Mouse (Mus musculus) forebrain, embryonic 13.5 days (tissue): Measurements from ENCODE around the gene 1700123O20Rik. TPM values are rescaled to one million over a fixed set of nuclear protein-coding genes. Genes with fewer than 3 reads are reported as not detected.

ENCODE experiments used
- ATAC-seq: fragments of 200-750 bp; cut with Nextera tagmentation; 2 replicates; pipeline ENCODE4 v1.8.0; 2017
- H3K27ac ChIP-seq: fragments of 300-500 bp; sonication (generic); 2 replicates; pipeline ENCODE4 v1.5.1; 2015; ENCODE audit warnings: inconsistent platforms, mild to moderate bottlenecking, moderate library complexity
- H3K27me3 ChIP-seq: fragments of 300-500 bp; sonication (generic); 2 replicates; pipeline ENCODE4 v1.6.1; 2015; ENCODE audit warnings: mild to moderate bottlenecking, inconsistent platforms
- H3K36me3 ChIP-seq: fragments of 300-500 bp; sonication (generic); 2 replicates; pipeline ENCODE4 v1.6.1; 2015; ENCODE audit warnings: mild to moderate bottlenecking, inconsistent platforms; ENCODE audit not compliant: poor library complexity, severe bottlenecking
- H3K4me1 ChIP-seq: fragments of 300-500 bp; sonication (generic); 2 replicates; pipeline ENCODE4 v1.6.1; 2015; ENCODE audit warnings: inconsistent platforms
- H3K4me2 ChIP-seq: fragments of 300-500 bp; sonication (generic); 2 replicates; pipeline ENCODE4 v1.6.1; 2015; ENCODE audit warnings: inconsistent platforms, mild to moderate bottlenecking, moderate library complexity
- H3K4me3 ChIP-seq: fragments of 300-500 bp; sonication (generic); 2 replicates; pipeline ENCODE4 v1.5.1; 2015; ENCODE audit warnings: mild to moderate bottlenecking, inconsistent platforms
- H3K9ac ChIP-seq: fragments of 300-500 bp; sonication (generic); 2 replicates; pipeline ENCODE4 v1.6.1; 2015; ENCODE audit warnings: mild to moderate bottlenecking, inconsistent platforms
- H3K9me3 ChIP-seq: fragments of 300-500 bp; sonication (generic); replicated peaks from 2 replicates; pipeline ENCODE4 v1.6.1; 2016; ENCODE audit warnings: inconsistent platforms
- WGBS: fragments of 180-500 bp; shearing (Covaris S2); methylation state at CpG from one replicate; pipeline ENCODE4 v1.1.7; 2015; 5-methylcytosine and 5-hydroxymethylcytosine counted together
- microRNA-seq: library from miRNA; unstranded; fragments of <30 nt; microRNA quantifications from one replicate; pipeline ENCODE4, GENCODE M21; 2016
- polyA plus RNA-seq: library from polyadenylated mRNA; unstranded; fragments of >200 nt; fragmentation: Nextera tagmentation; extraction: Ambion mirVana; gene quantifications from 2 replicates; pipeline ENCODE4 v1.2.1, GENCODE M21; 2015

Gene 1700123O20Rik
- polyA plus RNA-seq, 1 experiment from 2014 or later = 84.6 TPM

- no peak overlapping the region for H3K9ac ChIP-seq
- H3K4me2 ChIP-seq = no peak overlapping the region
- H3K4me1 ChIP-seq = peaks cover 6% of the 10 kb centered on the region; the same call in 1 of the 2 replicates
- H3K36me3 ChIP-seq = no peaks in the 10 kb centered on the region
- 90% methylated on average over 8 of the region's 8 CpGs for WGBS
- H3K9me3 ChIP-seq = no peaks in the 10 kb centered on the region
- H3K4me3 ChIP-seq = no peak overlapping the region
- H3K27ac ChIP-seq = no peak overlapping the region
- H3K27me3 ChIP-seq = no peaks in the 10 kb centered on the region
- ATAC-seq = no peak
Observed at GRCm38 (mm10) chr14:54732206-54732605, 46.2 kb downstream of the 1700123O20Rik start.

DNA sequence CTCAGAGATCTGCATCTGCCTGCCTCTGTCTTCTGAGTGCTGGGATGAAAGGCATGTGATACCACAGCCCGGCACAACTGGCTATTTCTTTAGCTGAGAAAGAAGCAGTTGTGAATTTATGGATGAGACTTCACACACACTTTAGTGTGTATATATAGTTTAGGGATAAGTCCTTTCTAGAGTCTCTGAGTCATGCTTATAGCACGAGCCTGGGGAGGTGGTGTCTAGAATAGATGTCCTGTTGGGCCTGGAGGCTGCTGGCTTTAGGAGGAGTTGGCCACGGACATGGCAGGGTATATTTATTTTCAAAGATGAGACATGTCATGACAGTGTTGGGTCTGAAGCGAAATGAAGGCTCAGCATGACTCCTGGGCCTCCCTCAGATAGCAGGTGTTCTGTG is 48.0 kb downstream of the 1700123O20Rik start:
- no peak for ATAC-seq
- Histone ChIP-seq H3K36me3 (no peaks in the 10 kb centered on the region), H3K9me3 (no peaks in the 10 kb centered on the region), H3K9ac (no peak overlapping the region), H3K4me2 (no peak overlapping the region), H3K27ac (no peak overlapping the region), H3K27me3 (no peaks in the 10 kb centered on the region), H3K4me3 (no peak overlapping the region), H3K4me1 (peaks cover 10% of the 10 kb centered on the region; the same call in 1 of the 2 replicates)
- WGBS = 81% methylated on average over 4 of the region's 4 CpGs

DNA sequence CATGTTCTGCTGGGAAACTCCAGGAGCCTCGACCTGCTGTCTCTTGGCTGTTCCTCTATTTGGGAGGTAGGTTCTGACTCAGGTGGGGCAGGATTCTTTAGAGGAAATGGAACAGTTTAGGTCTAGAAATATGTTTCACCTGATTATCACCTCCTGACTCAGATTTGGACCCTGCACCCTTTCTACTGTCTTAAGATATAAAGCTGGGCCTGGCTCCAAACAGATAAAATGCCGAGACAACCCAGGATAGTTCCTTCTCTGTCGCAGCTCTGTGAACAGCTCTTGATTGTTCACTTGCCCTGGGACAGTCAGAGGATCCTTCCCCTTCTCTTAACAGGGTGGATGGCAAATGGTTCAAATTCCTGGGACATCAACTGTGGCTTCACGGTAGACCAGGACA is 49.2 kb downstream of the 1700123O20Rik start:
- peaks cover 10% of the 10 kb centered on the region; the same call in 1 of the 2 replicates for H3K4me1 ChIP-seq
- H3K27ac ChIP-seq = no peak overlapping the region
- WGBS = 91% methylated on average over 4 of the region's 4 CpGs
- no peak overlapping the region for H3K4me3 ChIP-seq
- no peaks in the 10 kb centered on the region for H3K36me3 ChIP-seq
- no peak for ATAC-seq
- H3K27me3 ChIP-seq = no peaks in the 10 kb centered on the region
- H3K4me2 ChIP-seq = no peak overlapping the region
- H3K9me3 ChIP-seq = no peaks in the 10 kb centered on the region
- H3K9ac ChIP-seq = no peak overlapping the region

GRCm38 (mm10) chr14:54736555-54737552 is 50.8 kb downstream of the 1700123O20Rik start:
- 49% methylated on average over 14 of the region's 14 CpGs for WGBS

GRCm38 (mm10) chr14:54737634-54738033 is 51.6 kb downstream of the 1700123O20Rik start:
- Histone ChIP-seq H3K27ac (no peak overlapping the region), H3K36me3 (no peaks in the 10 kb centered on the region), H3K9ac (no peak overlapping the region), H3K4me2 (no peak overlapping the region), H3K27me3 (no peaks in the 10 kb centered on the region), H3K4me3 (no peak overlapping the region), H3K4me1 (peaks cover 10% of the 10 kb centered on the region; the same call in 1 of the 2 replicates), H3K9me3 (no peaks in the 10 kb centered on the region)
- ATAC-seq = no peak
- 44% methylated on average over 10 of the region's 10 CpGs for WGBS

More at GRCm38 (mm10) chr14:54736555-54737552, 50.8 kb downstream of the 1700123O20Rik start:
- H3K4me3 ChIP-seq = no peak overlapping the region
- no peaks in the 10 kb centered on the region for H3K9me3 ChIP-seq
- peak overlapping the region; percentile 40; the same call in 1 of the 2 replicates for H3K27ac ChIP-seq
- H3K4me1 ChIP-seq = peaks cover 10% of the 10 kb centered on the region; the same call in 1 of the 2 replicates
- no peak overlapping the region for H3K4me2 ChIP-seq
- 0 out of 2 replicates have a peak, but pooled peaks have one; percentile 48 for ATAC-seq
- no peaks in the 10 kb centered on the region for H3K36me3 ChIP-seq
- no peak overlapping the region for H3K9ac ChIP-seq
- H3K27me3 ChIP-seq = no peaks in the 10 kb centered on the region

Small RNAs within 50 kb of the gene (microRNA-seq; reads per million reads assigned to microRNA genes)
- gene Mir6948 = not detected

Other genes with a start within 250 kb of the 1700123O20Rik start
- 19.9 and 24.4 TPM in 2 replicates for gene Lrp10, start 222.1 kb upstream of the 1700123O20Rik start, polyA plus RNA-seq
- gene Rem2, start 210.1 kb upstream of the 1700123O20Rik start, polyA plus RNA-seq = 24.2 and 24.4 TPM in 2 replicates
- gene Prmt5, start 168.7 kb upstream of the 1700123O20Rik start, polyA plus RNA-seq = 107 and 113 TPM in 2 replicates
- 39.7 and 43.1 TPM in 2 replicates for gene Haus4, start 131.6 kb upstream of the 1700123O20Rik start, polyA plus RNA-seq
- 18.8 and 20.3 TPM in 2 replicates for gene Ajuba, start 108.7 kb upstream of the 1700123O20Rik start, polyA plus RNA-seq
- 8.3 and 9.4 TPM in 2 replicates for gene 4931414P19Rik, start 80.2 kb upstream of the 1700123O20Rik start, polyA plus RNA-seq
- gene Psmb5, start 68.2 kb upstream of the 1700123O20Rik start, polyA plus RNA-seq = 462 and 492 TPM in 2 replicates
- 0.04 TPM in 1 of 2 replicates, not detected in the other for gene Psmb11, start 64.8 kb upstream of the 1700123O20Rik start, polyA plus RNA-seq
- not detected in 2 replicates for gene Gm17606, start 45.3 kb upstream of the 1700123O20Rik start, polyA plus RNA-seq
- gene Cdh24, start 44.9 kb upstream of the 1700123O20Rik start, polyA plus RNA-seq = 7.1 and 8.0 TPM in 2 replicates
- 191 and 216 TPM in 2 replicates for gene Acin1, start 715 bp downstream of the 1700123O20Rik start, polyA plus RNA-seq
- gene Gm29776, start 12.6 kb downstream of the 1700123O20Rik start, polyA plus RNA-seq = 0.15 TPM in 1 of 2 replicates, not detected in the other
- gene Cebpe, start 26.0 kb downstream of the 1700123O20Rik start, polyA plus RNA-seq = not detected in 2 replicates
- gene Slc7a8, start 95.7 kb downstream of the 1700123O20Rik start, polyA plus RNA-seq = 3.2 and 3.5 TPM in 2 replicates
- gene Rnf212b, start 127.9 kb downstream of the 1700123O20Rik start, polyA plus RNA-seq = not detected in 2 replicates
- 11.9 and 12.8 TPM in 2 replicates for gene Homez, start 184.7 kb downstream of the 1700123O20Rik start, polyA plus RNA-seq
- gene Ppp1r3e, start 191.3 kb downstream of the 1700123O20Rik start, polyA plus RNA-seq = 1.4 and 2.0 TPM in 2 replicates
- 3.4 and 4.1 TPM in 2 replicates for gene Bcl2l2, start 197.2 kb downstream of the 1700123O20Rik start, polyA plus RNA-seq
- 0.30 TPM in 1 of 2 replicates, not detected in the other for gene Gm20521, start 197.2 kb downstream of the 1700123O20Rik start, polyA plus RNA-seq
- 167 and 171 TPM in 2 replicates for gene Pabpn1, start 206.3 kb downstream of the 1700123O20Rik start, polyA plus RNA-seq
- 90.8 and 102 TPM in 2 replicates for gene Slc22a17, start 226.9 kb downstream of the 1700123O20Rik start, polyA plus RNA-seq
- 28.2 and 30.5 TPM in 2 replicates for gene Efs, start 239.9 kb downstream of the 1700123O20Rik start, polyA plus RNA-seq
- 0.23 and 0.52 TPM in 2 replicates for gene Il25, start 246.5 kb downstream of the 1700123O20Rik start, polyA plus RNA-seq